14 mouse cellular contexts compared by ENCODE assay signal in genomic region chr2:71203819-71204432, GRCm38 (mm10). TPM values are rescaled to one million over a fixed set of nuclear protein-coding genes. Genes with fewer than 3 reads are reported as not detected.
DNase-seq lines count a peak whose midpoint lies in the region; ATAC-seq and TF ChIP-seq lines count a peak whose summit lies in the region.
"Had no signal": no experiment of that assay in that cellular context is flagged by ENCODE, and none has a peak within 500 bp of the region (broad histone marks: within the 10 kb centered on the region; RNA-seq: fewer than 3 reads in every experiment).

No protein-coding gene starts in this region.

- WGBS in lung, postnatal 0 days: 48% methylated on average over 16 of the region's 16 CpGs
- WGBS in midbrain, embryonic 15.5 days: 85% methylated on average over 16 of the region's 16 CpGs

- H3K9ac ChIP-seq in lung, postnatal 0 days (replicated peaks; ENCODE audit: low read depth): no peak overlapping the region
- H3K9ac ChIP-seq in midbrain, embryonic 15.5 days: no peak overlapping the region
- H3K9ac ChIP-seq: limb, embryonic 12.5 days had no signal

- peak overlapping the region; percentile 12; the same call in 1 of the 2 replicates for H3K4me3 ChIP-seq in lung, postnatal 0 days (ENCODE audit: low read depth, low read length)
- no peak overlapping the region for H3K4me3 ChIP-seq in midbrain, embryonic 15.5 days
- H3K4me3 ChIP-seq: limb, embryonic 12.5 days; myocyte had no signal

- peak; percentile 85 for ATAC-seq in lung, postnatal 0 days
- ATAC-seq in midbrain, embryonic 15.5 days (replicated peaks): no peak
- ATAC-seq: Patski had no signal

- intact Hi-C loops in heart, postnatal 25 days (cut with DNase I): no loop called here
- intact Hi-C loops in heart, postnatal 36 days (cut with DNase I): no loop called here

- no peak overlapping the region for H3K27ac ChIP-seq in lung, postnatal 0 days (ENCODE audit: low read length)
- H3K27ac ChIP-seq in midbrain, embryonic 15.5 days: no peak overlapping the region
- H3K27ac ChIP-seq: limb, embryonic 12.5 days had no signal

- H3K4me1 ChIP-seq in lung, postnatal 0 days (ENCODE audit: insufficient read depth, low read depth, low read length): no peaks in the 10 kb centered on the region
- no peaks in the 10 kb centered on the region for H3K4me1 ChIP-seq in midbrain, embryonic 15.5 days

- H3K36me3 ChIP-seq in lung, postnatal 0 days (ENCODE audit: insufficient read depth, low read length): no peaks in the 10 kb centered on the region
- H3K36me3 ChIP-seq in midbrain, embryonic 15.5 days (replicated peaks): no peaks in the 10 kb centered on the region
- H3K36me3 ChIP-seq: limb, embryonic 12.5 days had no signal

- TF ChIP-seq EP300 in lung, postnatal 0 days (IDR thresholded peaks at IDR 0.05): no peak

- H3K4me2 ChIP-seq in lung, postnatal 0 days (replicated peaks; ENCODE audit: low read depth, low read length): peak overlapping the region; percentile 27; the same call in 1 of the 2 replicates
- H3K4me2 ChIP-seq in midbrain, embryonic 15.5 days: no peak overlapping the region
- H3K4me2 ChIP-seq: limb, embryonic 12.5 days had no signal

- TF ChIP-seq CTCF in lung, postnatal 0 days (IDR thresholded peaks at IDR 0.05): peak; percentile 35

- no peaks in the 10 kb centered on the region for H3K9me3 ChIP-seq in lung, postnatal 0 days (ENCODE audit: low read length)
- H3K9me3 ChIP-seq in midbrain, embryonic 15.5 days: no peaks in the 10 kb centered on the region
- H3K9me3 ChIP-seq: limb, embryonic 12.5 days had no signal

- peak; percentile 58 to 71 for DNase-seq in heart, adult 18-20 months
- no peak for DNase-seq in heart, postnatal 25 days (ENCODE audit: low spot score)
- DNase-seq in MEL-GATA-1-ER (ENCODE audit: extremely low read depth, low read depth): peak; percentile 68
- DNase-seq in heart, postnatal 36 days: peak; percentile 29 to 40
- DNase-seq in lung, postnatal 0 days (ENCODE audit: low spot score): peak; percentile 78
- DNase-seq in right cerebral cortex, adult 18-20 months: no peak
- no peak for DNase-seq in layer of hippocampus, adult 18-20 months (ENCODE audit: low spot score in 2 of 2)
- DNase-seq: B cell, adult 2 months; cerebellum, postnatal 36 days; gastrocnemius, postnatal 25 days had no signal

- H3K27me3 ChIP-seq in lung, postnatal 0 days (replicated peaks; ENCODE audit: insufficient read depth, low read length): no peaks in the 10 kb centered on the region
- H3K27me3 ChIP-seq in midbrain, embryonic 15.5 days (replicated peaks): no peaks in the 10 kb centered on the region
- H3K27me3 ChIP-seq: limb, embryonic 12.5 days; Patski had no signal

RNA-seq across cellular contexts. Expression of gene Dync1i2, which starts 7.6 kb away (rescaled TPM):
- total RNA-seq in heart, adult 18-20 months (2021): 10 to 100 TPM; 60.3 to 62.0 TPM
- 10 to 100 TPM; 55.8 to 63.1 TPM for total RNA-seq in heart, postnatal 25 days (2021)
- total RNA-seq in heart, postnatal 36 days (2021): 10 to 100 TPM; 61.6 to 62.5 TPM
- 76.6 and 83.9 TPM in 2 replicates for polyA plus RNA-seq in lung, postnatal 0 days (2015; fragmentation: Nextera tagmentation; extraction: Ambion mirVana)
- total RNA-seq in layer of hippocampus, adult 18-20 months (2021): 100 to 1,000 TPM; 123 to 131 TPM
- 171 and 181 TPM in 2 replicates for polyA plus RNA-seq in midbrain, embryonic 15.5 days (2015; fragmentation: Nextera tagmentation; extraction: Ambion mirVana)

Comparison
In these comparisons a context has a peak if more than half of its experiments do, and no peak if none do; other contexts are left out.
1. DNase-seq: peak in heart, adult 18-20 months (2 of 2), MEL-GATA-1-ER (single experiment), heart, postnatal 36 days (2 of 2) and lung, postnatal 0 days (single experiment); none in heart, postnatal 25 days (single experiment), right cerebral cortex, adult 18-20 months (single experiment) and layer of hippocampus, adult 18-20 months (0 of 2).